Mouse (Mus musculus): ENCODE measurements around the gene Olfr1370. TPM values are rescaled to one million over a fixed set of nuclear protein-coding genes. Genes with fewer than 3 reads are reported as not detected.
"Not testable (repeated sequence)": the region's sequence is repeated elsewhere in the genome, so short reads cannot be mapped to it uniquely, and the experiment has no call there.

Olfr1370 gene
- not detected in 2 replicates for total RNA-seq (2014; rRNA removed)
- not detected in 2 replicates for polyA plus RNA-seq (2012; rRNA removed)

DNA sequence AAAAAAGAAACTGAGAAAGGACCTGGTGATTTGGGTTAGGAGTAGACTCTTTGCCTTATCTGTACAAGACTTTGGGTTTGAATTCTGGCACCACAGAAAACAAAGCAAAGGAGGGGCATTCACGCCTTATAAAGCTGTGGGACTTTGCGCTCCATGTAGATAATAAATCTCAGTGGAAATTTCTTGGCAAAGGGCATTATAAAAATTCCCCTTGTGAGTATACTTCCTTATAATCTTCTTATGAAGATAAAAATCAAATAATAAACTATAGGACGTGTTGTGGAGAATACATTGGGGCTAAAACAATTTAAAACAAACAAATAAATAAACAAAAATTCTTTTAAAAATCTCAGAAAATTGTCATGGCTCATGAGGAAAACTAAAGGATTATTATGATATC, at the start of gene Olfr1370:
Gene Olfr1370 (minus strand): TSS at position 101 of the 400 bp plus-strand sequence.
- H3K27ac ChIP-seq (replicated peaks; ENCODE audit: insufficient read depth, low read depth, low read length) = no peak within 1 kb of the TSS
- no peaks in the 10 kb centered on the region for H3K36me3 ChIP-seq (ENCODE audit: control insufficient read depth, insufficient read depth, low read length)
- no peaks in the 10 kb centered on the region for H3K79me2 ChIP-seq (ENCODE audit: control insufficient read depth, insufficient read depth, low read length)
- TF ChIP-seq CTCF (IDR thresholded peaks at IDR 0.05; ENCODE audit: low read depth, low read length) (no peak), POLR2A (IDR thresholded peaks at IDR 0.05; ENCODE audit: extremely low read depth, insufficient read depth, low read length) (no peak)
- H3K9ac ChIP-seq (ENCODE audit: low read depth, low read length) = no peak within 1 kb of the TSS
- H3K27me3 ChIP-seq (ENCODE audit: control insufficient read depth, insufficient read depth, low read length) = no peaks in the 10 kb centered on the region
- DNase-seq (ENCODE audit: extremely low read depth, low read depth, low spot score) = no peak
- H3K4me1 ChIP-seq (ENCODE audit: control insufficient read depth, insufficient read depth, low read length) = no peaks in the 10 kb centered on the region
- WGBS = 74% methylated on average over 3 of the region's 3 CpGs
- no peak within 1 kb of the TSS for H3K4me3 ChIP-seq (ENCODE audit: insufficient read depth, low read depth, low read length)

DNA sequence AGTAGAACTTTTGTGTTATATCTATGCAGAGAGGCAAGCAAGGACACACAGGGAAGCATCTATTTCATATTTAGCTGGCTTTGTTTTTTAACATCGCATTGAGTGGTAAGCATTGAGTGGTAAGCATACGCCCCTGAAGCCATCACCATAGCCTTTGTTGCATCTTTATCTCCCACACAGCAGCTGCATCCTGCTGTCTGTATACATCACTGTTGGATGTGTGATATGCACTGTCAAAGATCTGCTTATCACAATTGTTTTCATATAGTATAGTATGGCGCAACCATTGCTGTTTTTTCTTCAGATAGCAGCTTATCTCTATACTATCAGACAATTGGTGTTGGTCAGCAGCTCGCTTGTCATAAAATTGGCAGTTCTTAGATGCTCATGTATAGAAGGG, 39.4 kb upstream of the Olfr1370 start:
- TF ChIP-seq CTCF (IDR thresholded peaks at IDR 0.05; ENCODE audit: low read depth, low read length) (no peak), POLR2A (IDR thresholded peaks at IDR 0.05; ENCODE audit: extremely low read depth, insufficient read depth, low read length) (no peak)
- Histone ChIP-seq H3K4me1 (ENCODE audit: control insufficient read depth, insufficient read depth, low read length) (no peaks in the 10 kb centered on the region), H3K9ac (ENCODE audit: low read depth, low read length) (no peak overlapping the region), H3K27ac (replicated peaks; ENCODE audit: insufficient read depth, low read depth, low read length) (no peak overlapping the region), H3K36me3 (ENCODE audit: control insufficient read depth, insufficient read depth, low read length) (no peaks in the 10 kb centered on the region), H3K4me3 (ENCODE audit: insufficient read depth, low read depth, low read length) (no peak overlapping the region), H3K79me2 (ENCODE audit: control insufficient read depth, insufficient read depth, low read length) (no peaks in the 10 kb centered on the region), H3K27me3 (ENCODE audit: control insufficient read depth, insufficient read depth, low read length) (no peaks in the 10 kb centered on the region)
- no peak for DNase-seq (ENCODE audit: extremely low read depth, low read depth, low spot score)
- WGBS = 68% methylated on average over 4 of the region's 4 CpGs

DNA sequence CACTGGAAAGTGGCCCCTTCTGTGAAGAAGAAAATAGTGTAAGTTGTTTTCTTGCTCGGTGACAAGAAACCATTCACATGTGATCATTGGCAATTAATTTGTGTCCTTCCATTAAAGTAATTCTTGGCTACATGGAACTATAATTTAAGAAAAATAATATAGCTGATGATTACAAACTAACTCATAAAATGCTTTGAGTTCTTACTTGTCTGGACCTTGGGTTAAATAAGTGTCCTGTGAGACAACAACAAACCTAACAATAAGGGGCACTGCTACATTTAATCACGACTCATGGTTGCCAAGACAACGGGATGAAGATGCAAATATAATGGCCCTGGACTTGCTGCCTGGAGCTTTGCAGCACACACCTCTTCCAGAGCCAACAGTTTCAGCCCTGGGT, 36.4 kb upstream of the Olfr1370 start, which contains the start of gene Olfr1369-ps1:
Gene Olfr1369-ps1 (plus strand): TSS at position 301 of the 400 bp plus-strand sequence.
- H3K27ac ChIP-seq (replicated peaks; ENCODE audit: insufficient read depth, low read depth, low read length); H3K4me1 ChIP-seq (ENCODE audit: control insufficient read depth, insufficient read depth, low read length); H3K79me2 ChIP-seq (ENCODE audit: control insufficient read depth, insufficient read depth, low read length); H3K36me3 ChIP-seq (ENCODE audit: control insufficient read depth, insufficient read depth, low read length); H3K9ac ChIP-seq (ENCODE audit: low read depth, low read length); DNase-seq (ENCODE audit: extremely low read depth, low read depth, low spot score); H3K27me3 ChIP-seq (ENCODE audit: control insufficient read depth, insufficient read depth, low read length); H3K4me3 ChIP-seq (ENCODE audit: insufficient read depth, low read depth, low read length): not testable (repeated sequence)
- WGBS = 71% methylated on average over 3 of the region's 3 CpGs

DNA sequence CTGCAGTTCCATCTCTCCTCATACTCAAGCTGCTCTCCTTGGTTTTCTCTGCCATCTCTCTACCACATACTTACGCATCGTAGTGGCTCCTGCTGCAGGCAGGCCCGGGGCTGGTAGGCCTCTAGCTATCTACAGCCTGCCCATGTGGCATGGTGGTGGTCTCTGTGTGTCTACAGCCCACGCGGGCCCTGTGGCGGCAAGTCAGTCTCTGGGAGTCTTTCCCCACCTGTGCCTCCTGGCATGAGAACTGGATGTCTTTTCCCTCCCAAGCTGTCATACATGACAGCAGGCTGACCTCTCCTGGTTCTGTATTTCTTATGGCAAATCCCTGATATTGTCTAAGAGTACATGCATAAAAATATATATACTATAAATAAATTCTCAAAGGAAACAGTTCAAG, 35.7 kb upstream of the Olfr1370 start:
- 91% methylated on average over 6 of the region's 6 CpGs for WGBS
- DNase-seq (ENCODE audit: extremely low read depth, low read depth, low spot score) = no peak
- Histone ChIP-seq H3K4me3 (ENCODE audit: insufficient read depth, low read depth, low read length) (no peak overlapping the region), H3K9ac (ENCODE audit: low read depth, low read length) (no peak overlapping the region), H3K27ac (replicated peaks; ENCODE audit: insufficient read depth, low read depth, low read length) (no peak overlapping the region), H3K79me2 (ENCODE audit: control insufficient read depth, insufficient read depth, low read length) (no peaks in the 10 kb centered on the region), H3K4me1 (ENCODE audit: control insufficient read depth, insufficient read depth, low read length) (no peaks in the 10 kb centered on the region), H3K36me3 (ENCODE audit: control insufficient read depth, insufficient read depth, low read length) (no peaks in the 10 kb centered on the region), H3K27me3 (ENCODE audit: control insufficient read depth, insufficient read depth, low read length) (no peaks in the 10 kb centered on the region)
- TF ChIP-seq POLR2A (IDR thresholded peaks at IDR 0.05; ENCODE audit: extremely low read depth, insufficient read depth, low read length) = no peak
- TF ChIP-seq CTCF (IDR thresholded peaks at IDR 0.05; ENCODE audit: low read depth, low read length) = no peak

DNA sequence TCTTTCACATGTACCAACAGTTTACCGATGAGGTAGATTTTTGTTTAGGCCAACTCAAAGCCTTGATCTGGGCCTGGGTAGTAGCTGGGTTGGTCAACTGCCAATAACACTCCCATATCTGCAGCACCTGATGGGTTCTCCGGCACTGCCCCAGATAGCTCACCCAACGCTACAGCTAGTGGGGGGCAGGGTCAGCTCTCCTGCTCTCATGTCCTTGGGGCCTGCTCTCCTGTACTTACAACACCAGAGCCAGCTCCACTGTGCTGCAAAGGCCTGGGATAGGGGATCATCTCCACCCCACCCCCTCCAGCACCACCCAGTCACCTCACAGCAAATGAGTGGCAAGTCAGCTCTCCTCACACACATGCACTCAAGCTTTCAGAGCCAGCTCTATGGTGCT, 35.0 kb upstream of the Olfr1370 start:
- DNase-seq (ENCODE audit: extremely low read depth, low read depth, low spot score) = no peak
- Histone ChIP-seq H3K27ac (replicated peaks; ENCODE audit: insufficient read depth, low read depth, low read length) (no peak overlapping the region), H3K79me2 (ENCODE audit: control insufficient read depth, insufficient read depth, low read length) (no peaks in the 10 kb centered on the region), H3K36me3 (ENCODE audit: control insufficient read depth, insufficient read depth, low read length) (no peaks in the 10 kb centered on the region), H3K4me1 (ENCODE audit: control insufficient read depth, insufficient read depth, low read length) (no peaks in the 10 kb centered on the region), H3K27me3 (ENCODE audit: control insufficient read depth, insufficient read depth, low read length) (no peaks in the 10 kb centered on the region), H3K9ac (ENCODE audit: low read depth, low read length) (no peak overlapping the region), H3K4me3 (ENCODE audit: insufficient read depth, low read depth, low read length) (no peak overlapping the region)
- WGBS = 90% methylated on average over 3 of the region's 3 CpGs
- TF ChIP-seq POLR2A (IDR thresholded peaks at IDR 0.05; ENCODE audit: extremely low read depth, insufficient read depth, low read length) (no peak), CTCF (IDR thresholded peaks at IDR 0.05; ENCODE audit: low read depth, low read length) (no peak)

DNA sequence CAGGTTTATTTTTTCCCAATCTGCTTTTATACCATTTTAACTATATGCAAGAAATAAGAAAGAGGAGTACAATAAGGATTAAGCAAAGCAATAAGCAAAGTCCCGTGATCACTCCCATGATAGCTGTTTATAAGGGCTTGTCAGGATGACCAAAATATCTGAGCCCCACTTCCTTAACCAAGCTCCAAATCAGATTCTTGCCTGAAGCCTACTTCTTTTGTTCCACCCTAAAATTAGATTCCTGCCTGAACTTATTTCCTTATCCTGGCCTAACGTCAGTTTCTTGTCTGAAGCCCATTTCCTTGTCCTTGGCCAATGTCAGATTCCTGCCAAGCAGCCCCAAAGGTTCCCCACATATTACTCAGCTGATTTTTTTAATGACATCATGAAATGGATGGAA, 7.9 kb upstream of the Olfr1370 start:
- no peak for DNase-seq (ENCODE audit: extremely low read depth, low read depth, low spot score)
- H3K27ac ChIP-seq (replicated peaks; ENCODE audit: insufficient read depth, low read depth, low read length) = no peak overlapping the region
- no peaks in the 10 kb centered on the region for H3K4me1 ChIP-seq (ENCODE audit: control insufficient read depth, insufficient read depth, low read length)
- no peaks in the 10 kb centered on the region for H3K36me3 ChIP-seq (ENCODE audit: control insufficient read depth, insufficient read depth, low read length)
- H3K79me2 ChIP-seq (ENCODE audit: control insufficient read depth, insufficient read depth, low read length) = no peaks in the 10 kb centered on the region
- H3K9ac ChIP-seq (ENCODE audit: low read depth, low read length) = no peak overlapping the region
- WGBS = 70% methylated on average over 2 of the region's 2 CpGs
- TF ChIP-seq CTCF (IDR thresholded peaks at IDR 0.05; ENCODE audit: low read depth, low read length) = no peak
- no peak for TF ChIP-seq POLR2A (IDR thresholded peaks at IDR 0.05; ENCODE audit: extremely low read depth, insufficient read depth, low read length)
- no peaks in the 10 kb centered on the region for H3K27me3 ChIP-seq (ENCODE audit: control insufficient read depth, insufficient read depth, low read length)
- H3K4me3 ChIP-seq (ENCODE audit: insufficient read depth, low read depth, low read length) = no peak overlapping the region

Measured in liver, adult 2 months (tissue).